Mouse (Mus musculus): ENCODE measurements around the gene Gm49673. TPM values are rescaled to one million over a fixed set of nuclear protein-coding genes. Genes with fewer than 3 reads are reported as not detected.
A peak's percentile ranks its signal among the peaks of the same experiment; 100 is the strongest.
"Not testable (repeated sequence)": the region's sequence is repeated elsewhere in the genome, so short reads cannot be mapped to it uniquely, and the experiment has no call there.

The Gm49673 gene
- polyA plus RNA-seq, 1 experiment from 2014 or later, result not detected

GRCm38 (mm10) chr17:8116378-8116777 lies 31.2 kb downstream of the Gm49673 start:
- not testable (repeated sequence) for H3K4me3 ChIP-seq (ENCODE audit: low read depth, low read length); H3K36me3 ChIP-seq (ENCODE audit: control insufficient read depth, insufficient read depth, low read length); DNase-seq (ENCODE audit: low spot score, missing footprints); H3K27me3 ChIP-seq (ENCODE audit: control insufficient read depth, insufficient read depth, low read length); H3K27ac ChIP-seq (ENCODE audit: low read depth, low read length); H3K4me2 ChIP-seq; H3K4me1 ChIP-seq (ENCODE audit: control insufficient read depth, insufficient read depth, low read length); H3K9me3 ChIP-seq (ENCODE audit: control insufficient read depth, low read length); ATAC-seq (ENCODE audit: low FRiP score); H3K9ac ChIP-seq (ENCODE audit: low read length)
- WGBS, result 80% methylated on average over 6 of the region's 11 CpGs

- not testable (repeated sequence) for ATAC-seq (ENCODE audit: low FRiP score); H3K27ac ChIP-seq (ENCODE audit: low read depth, low read length); H3K9me3 ChIP-seq (ENCODE audit: control insufficient read depth, low read length); H3K4me3 ChIP-seq (ENCODE audit: low read depth, low read length); H3K4me2 ChIP-seq; H3K9ac ChIP-seq (ENCODE audit: low read length); H3K27me3 ChIP-seq (ENCODE audit: control insufficient read depth, insufficient read depth, low read length); H3K4me1 ChIP-seq (ENCODE audit: control insufficient read depth, insufficient read depth, low read length); DNase-seq (ENCODE audit: low spot score, missing footprints); H3K36me3 ChIP-seq (ENCODE audit: control insufficient read depth, insufficient read depth, low read length)
- WGBS, result no CpG with 5 or more reads among the region's 1 CpGs
These were observed 35.4 kb downstream of the Gm49673 start for GRCm38 (mm10) chr17:8112199-8112598.

- 46% methylated on average over 3 of the region's 6 CpGs for whole genome bisulfite sequencing
- not testable (repeated sequence) for DNase-seq (ENCODE audit: low spot score, missing footprints); H3K4me2 ChIP-seq; H3K4me3 ChIP-seq (ENCODE audit: low read depth, low read length); H3K9me3 ChIP-seq (ENCODE audit: control insufficient read depth, low read length); H3K4me1 ChIP-seq (ENCODE audit: control insufficient read depth, insufficient read depth, low read length); H3K27ac ChIP-seq (ENCODE audit: low read depth, low read length); H3K27me3 ChIP-seq (ENCODE audit: control insufficient read depth, insufficient read depth, low read length); H3K36me3 ChIP-seq (ENCODE audit: control insufficient read depth, insufficient read depth, low read length); H3K9ac ChIP-seq (ENCODE audit: low read length)
- ATAC-seq (ENCODE audit: low FRiP score), result peak; percentile 44
These were observed 46.3 kb downstream of the Gm49673 start for GRCm38 (mm10) chr17:8101297-8101609.

GRCm38 (mm10) chr17:8100405-8101296 lies 46.9 kb downstream of the Gm49673 start:
- H3K9me3 ChIP-seq (ENCODE audit: control insufficient read depth, low read length); H3K4me2 ChIP-seq; DNase-seq (ENCODE audit: low spot score, missing footprints); H3K4me3 ChIP-seq (ENCODE audit: low read depth, low read length); H3K9ac ChIP-seq (ENCODE audit: low read length); H3K36me3 ChIP-seq (ENCODE audit: control insufficient read depth, insufficient read depth, low read length); H3K27ac ChIP-seq (ENCODE audit: low read depth, low read length); H3K27me3 ChIP-seq (ENCODE audit: control insufficient read depth, insufficient read depth, low read length); H3K4me1 ChIP-seq (ENCODE audit: control insufficient read depth, insufficient read depth, low read length): not testable (repeated sequence)
- peak; percentile 54 for ATAC-seq (ENCODE audit: low FRiP score)
- 47% methylated on average over 6 of the region's 26 CpGs for WGBS

- not testable (repeated sequence) for H3K27ac ChIP-seq (ENCODE audit: low read depth, low read length); H3K4me2 ChIP-seq; H3K4me1 ChIP-seq (ENCODE audit: control insufficient read depth, insufficient read depth, low read length); DNase-seq (ENCODE audit: low spot score, missing footprints); ATAC-seq (ENCODE audit: low FRiP score); H3K4me3 ChIP-seq (ENCODE audit: low read depth, low read length); H3K9ac ChIP-seq (ENCODE audit: low read length); H3K9me3 ChIP-seq (ENCODE audit: control insufficient read depth, low read length); H3K27me3 ChIP-seq (ENCODE audit: control insufficient read depth, insufficient read depth, low read length); H3K36me3 ChIP-seq (ENCODE audit: control insufficient read depth, insufficient read depth, low read length)
- WGBS, result 85% methylated on average over 3 of the region's 5 CpGs
These were observed 51.4 kb downstream of the Gm49673 start for GRCm38 (mm10) chr17:8096199-8096598.

- ATAC-seq (ENCODE audit: low FRiP score); H3K9me3 ChIP-seq (ENCODE audit: control insufficient read depth, low read length); H3K4me1 ChIP-seq (ENCODE audit: control insufficient read depth, insufficient read depth, low read length); H3K4me3 ChIP-seq (ENCODE audit: low read depth, low read length); H3K9ac ChIP-seq (ENCODE audit: low read length); H3K4me2 ChIP-seq; H3K27me3 ChIP-seq (ENCODE audit: control insufficient read depth, insufficient read depth, low read length); H3K36me3 ChIP-seq (ENCODE audit: control insufficient read depth, insufficient read depth, low read length); H3K27ac ChIP-seq (ENCODE audit: low read depth, low read length): not testable (repeated sequence)
- DNase-seq (ENCODE audit: low spot score, missing footprints), result peak; percentile 49
- 53% methylated on average over 2 of the region's 5 CpGs for WGBS
These were observed 51.9 kb downstream of the Gm49673 start for GRCm38 (mm10) chr17:8095653-8096052.

- H3K36me3 ChIP-seq (ENCODE audit: control insufficient read depth, insufficient read depth, low read length); H3K27ac ChIP-seq (ENCODE audit: low read depth, low read length); H3K4me1 ChIP-seq (ENCODE audit: control insufficient read depth, insufficient read depth, low read length); H3K9ac ChIP-seq (ENCODE audit: low read length); ATAC-seq (ENCODE audit: low FRiP score); H3K9me3 ChIP-seq (ENCODE audit: control insufficient read depth, low read length); H3K27me3 ChIP-seq (ENCODE audit: control insufficient read depth, insufficient read depth, low read length); H3K4me3 ChIP-seq (ENCODE audit: low read depth, low read length); H3K4me2 ChIP-seq; DNase-seq (ENCODE audit: low spot score, missing footprints): not testable (repeated sequence)
- WGBS, result 78% methylated on average over 3 of the region's 18 CpGs
These were observed 54.8 kb downstream of the Gm49673 start for GRCm38 (mm10) chr17:8092537-8093526.

GRCm38 (mm10) chr17:8091320-8091719 lies 56.3 kb downstream of the Gm49673 start:
- DNase-seq (ENCODE audit: low spot score, missing footprints), result peak; percentile 35
- H3K4me3 ChIP-seq (ENCODE audit: low read depth, low read length); H3K9me3 ChIP-seq (ENCODE audit: control insufficient read depth, low read length); H3K4me1 ChIP-seq (ENCODE audit: control insufficient read depth, insufficient read depth, low read length); H3K36me3 ChIP-seq (ENCODE audit: control insufficient read depth, insufficient read depth, low read length); H3K27ac ChIP-seq (ENCODE audit: low read depth, low read length); H3K4me2 ChIP-seq; H3K9ac ChIP-seq (ENCODE audit: low read length); ATAC-seq (ENCODE audit: low FRiP score); H3K27me3 ChIP-seq (ENCODE audit: control insufficient read depth, insufficient read depth, low read length): not testable (repeated sequence)
- WGBS, result 92% methylated on average over 14 of the region's 14 CpGs

GRCm38 (mm10) chr17:8069847-8070246 lies 77.7 kb downstream of the Gm49673 start:
- WGBS, result 64% methylated on average over 1 of the region's 2 CpGs
- H3K36me3 ChIP-seq (ENCODE audit: control insufficient read depth, insufficient read depth, low read length), result not testable (repeated sequence)

More at GRCm38 (mm10) chr17:8069847-8070246, 77.7 kb downstream of the Gm49673 start:
- not testable (repeated sequence) for H3K9ac ChIP-seq (ENCODE audit: low read length); H3K4me2 ChIP-seq; ATAC-seq (ENCODE audit: low FRiP score); H3K27me3 ChIP-seq (ENCODE audit: control insufficient read depth, insufficient read depth, low read length); H3K27ac ChIP-seq (ENCODE audit: low read depth, low read length); DNase-seq (ENCODE audit: low spot score, missing footprints); H3K4me1 ChIP-seq (ENCODE audit: control insufficient read depth, insufficient read depth, low read length); H3K4me3 ChIP-seq (ENCODE audit: low read depth, low read length); H3K9me3 ChIP-seq (ENCODE audit: control insufficient read depth, low read length)
